Mouse (Mus musculus): ENCODE data around the gene Daxx.

GRCm38 (mm10) chr17:33911052-33911812 is 2.0 kb downstream of the Daxx start:
- TF ChIP-seq CTCF (IDR thresholded peaks at IDR 0.05; ENCODE audit: low read depth): no peak
- TF ChIP-seq EP300 (IDR thresholded peaks at IDR 0.05; ENCODE audit: low read depth): no peak
